Mouse (Mus musculus): ENCODE data around the gene Dmrta2. TPM values are rescaled to one million over a fixed set of nuclear protein-coding genes. Genes with fewer than 3 reads are reported as not detected.

Dmrta2 gene
- polyA plus RNA-seq, 1 experiment = 0.13 TPM

DNA sequence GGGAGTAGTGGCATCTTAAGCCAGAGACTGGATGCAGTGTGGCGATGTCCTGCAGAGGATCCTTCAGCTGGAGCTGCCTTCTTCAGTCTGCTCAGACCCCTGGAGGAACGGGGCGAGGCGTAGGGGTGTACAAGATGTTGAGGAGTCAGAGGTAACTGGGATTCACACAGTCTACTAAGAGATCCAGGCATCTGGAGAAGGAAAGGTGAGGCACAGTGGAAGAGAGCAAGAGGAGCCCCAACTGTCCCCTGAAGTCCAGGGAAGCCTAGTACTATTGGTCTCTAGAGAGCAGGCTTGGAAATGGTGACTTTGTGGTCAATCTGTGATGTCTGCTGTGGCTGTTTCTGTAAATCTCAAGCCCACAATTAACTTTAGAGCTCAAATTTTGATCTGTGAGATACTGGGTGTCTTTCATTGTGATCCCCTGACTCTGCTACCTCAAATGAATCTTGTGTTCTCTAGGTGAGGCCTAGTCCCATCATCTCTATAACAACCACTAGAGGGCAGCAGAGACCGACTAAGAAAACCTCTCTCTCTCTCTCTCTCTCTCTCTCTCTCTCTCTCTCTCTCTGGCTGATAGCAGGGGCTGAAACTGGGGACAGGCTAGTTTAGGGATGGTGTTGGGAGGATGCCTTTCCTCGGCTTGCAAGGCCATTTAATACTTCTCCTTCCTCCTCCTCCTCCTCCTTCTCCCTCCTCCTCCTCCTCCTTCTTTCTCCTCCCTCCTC is 50.8 kb downstream of the Dmrta2 start:
- TF ChIP-seq CTCF (conservative IDR thresholded peaks at IDR 0.05; ENCODE audit: insufficient read depth, insufficient read length, low read depth, low read length) (peak; percentile 30), POLR2A (IDR thresholded peaks at IDR 0.05; ENCODE audit: low read depth, low read length) (no peak)
- Histone ChIP-seq H3K4me1 (ENCODE audit: control insufficient read depth, insufficient read depth, low read length) (no peaks in the 10 kb centered on the region), H3K4me3 (ENCODE audit: insufficient read depth, low read depth, low read length) (no peak overlapping the region), H3K27me3 (replicated peaks; ENCODE audit: control insufficient read depth, insufficient read depth, low read length) (no peaks in the 10 kb centered on the region), H3K36me3 (ENCODE audit: control insufficient read depth, insufficient read depth, low read length) (no peaks in the 10 kb centered on the region), H3K27ac (ENCODE audit: insufficient read depth, low read depth, low read length) (no peak overlapping the region)
- WGBS = 66% methylated on average over 6 of the region's 6 CpGs
- peak; percentile 31 for DNase-seq

DNA sequence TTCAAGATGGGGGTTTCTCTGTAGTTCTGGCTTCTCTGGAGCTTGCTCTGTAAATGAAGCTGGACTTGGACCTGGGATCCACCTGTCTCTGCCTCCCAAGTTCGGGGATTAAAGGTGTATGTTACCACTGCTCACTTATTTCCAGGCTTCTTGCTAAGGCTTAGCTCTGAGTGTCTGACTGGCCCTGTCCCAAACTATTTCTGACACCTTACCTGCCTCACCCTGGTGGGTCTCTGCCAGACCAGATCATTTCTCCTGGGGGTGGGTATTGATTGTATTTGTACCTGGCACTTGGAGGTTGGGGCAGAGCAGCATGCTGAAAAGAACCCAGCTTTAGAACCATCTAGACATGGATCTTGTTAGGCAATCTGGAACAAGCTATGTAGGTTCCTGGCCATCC is 51.6 kb downstream of the Dmrta2 start:
- Histone ChIP-seq H3K36me3 (ENCODE audit: control insufficient read depth, insufficient read depth, low read length) (no peaks in the 10 kb centered on the region), H3K27ac (ENCODE audit: insufficient read depth, low read depth, low read length) (no peak overlapping the region), H3K4me1 (ENCODE audit: control insufficient read depth, insufficient read depth, low read length) (no peaks in the 10 kb centered on the region), H3K4me3 (ENCODE audit: insufficient read depth, low read depth, low read length) (no peak overlapping the region), H3K27me3 (replicated peaks; ENCODE audit: control insufficient read depth, insufficient read depth, low read length) (no peaks in the 10 kb centered on the region)
- WGBS = 73% methylated on average over 1 of the region's 1 CpGs
- TF ChIP-seq POLR2A (IDR thresholded peaks at IDR 0.05; ENCODE audit: low read depth, low read length) (no peak), CTCF (conservative IDR thresholded peaks at IDR 0.05; ENCODE audit: insufficient read depth, insufficient read length, low read depth, low read length) (no peak)
- no peak for DNase-seq

Measured in kidney, adult 2 months (tissue).